Mouse (Mus musculus): Measurements from ENCODE around the gene Cdkn1b. TPM values are rescaled to one million over a fixed set of nuclear protein-coding genes. Genes with fewer than 3 reads are reported as not detected.

Cdkn1b gene
- 11.4 and 15.1 TPM in 2 replicates for polyA plus RNA-seq (2012; rRNA removed)

DNA sequence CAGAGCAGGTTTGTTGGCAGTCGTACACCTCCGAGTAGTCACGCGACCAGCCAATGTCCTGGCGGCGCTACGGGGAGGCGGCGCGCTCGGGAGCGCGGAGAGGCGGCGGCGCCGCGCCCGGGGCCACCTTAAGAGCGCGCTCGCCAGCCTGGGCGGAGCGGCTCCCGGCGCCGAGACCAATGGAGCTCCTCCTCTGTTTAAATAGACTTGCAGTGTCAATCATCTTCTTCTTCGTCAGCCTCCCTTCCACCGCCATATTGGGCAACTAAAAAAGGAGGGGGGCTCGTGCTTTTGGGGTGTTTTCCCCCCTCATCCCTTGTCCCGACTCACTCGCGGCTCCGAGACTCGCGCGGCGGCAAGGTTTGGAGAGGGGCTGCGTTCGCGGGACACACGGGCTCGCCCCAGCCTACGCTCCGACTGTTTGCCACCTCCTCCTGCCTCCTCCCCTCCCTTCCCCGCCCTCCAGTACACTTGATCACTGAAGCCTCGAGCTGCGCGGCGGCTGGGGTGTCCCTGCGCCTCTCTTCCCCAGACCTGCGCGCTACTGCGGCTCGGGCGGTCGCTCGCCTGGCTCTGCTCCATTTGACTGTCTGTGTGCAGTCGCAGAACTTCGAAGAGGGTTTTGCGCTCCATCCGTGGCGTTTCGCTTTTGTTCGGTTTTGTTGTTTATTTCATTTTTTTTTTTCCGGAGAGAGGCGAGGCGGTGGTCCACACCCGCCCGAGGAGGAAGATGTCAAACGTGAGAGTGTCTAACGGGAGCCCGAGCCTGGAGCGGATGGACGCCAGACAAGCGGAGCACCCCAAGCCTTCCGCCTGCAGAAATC is at the start of gene Cdkn1b:
Gene Cdkn1b, plus strand, starts transcription at position 212 of the 824 bp plus-strand sequence.

DNA sequence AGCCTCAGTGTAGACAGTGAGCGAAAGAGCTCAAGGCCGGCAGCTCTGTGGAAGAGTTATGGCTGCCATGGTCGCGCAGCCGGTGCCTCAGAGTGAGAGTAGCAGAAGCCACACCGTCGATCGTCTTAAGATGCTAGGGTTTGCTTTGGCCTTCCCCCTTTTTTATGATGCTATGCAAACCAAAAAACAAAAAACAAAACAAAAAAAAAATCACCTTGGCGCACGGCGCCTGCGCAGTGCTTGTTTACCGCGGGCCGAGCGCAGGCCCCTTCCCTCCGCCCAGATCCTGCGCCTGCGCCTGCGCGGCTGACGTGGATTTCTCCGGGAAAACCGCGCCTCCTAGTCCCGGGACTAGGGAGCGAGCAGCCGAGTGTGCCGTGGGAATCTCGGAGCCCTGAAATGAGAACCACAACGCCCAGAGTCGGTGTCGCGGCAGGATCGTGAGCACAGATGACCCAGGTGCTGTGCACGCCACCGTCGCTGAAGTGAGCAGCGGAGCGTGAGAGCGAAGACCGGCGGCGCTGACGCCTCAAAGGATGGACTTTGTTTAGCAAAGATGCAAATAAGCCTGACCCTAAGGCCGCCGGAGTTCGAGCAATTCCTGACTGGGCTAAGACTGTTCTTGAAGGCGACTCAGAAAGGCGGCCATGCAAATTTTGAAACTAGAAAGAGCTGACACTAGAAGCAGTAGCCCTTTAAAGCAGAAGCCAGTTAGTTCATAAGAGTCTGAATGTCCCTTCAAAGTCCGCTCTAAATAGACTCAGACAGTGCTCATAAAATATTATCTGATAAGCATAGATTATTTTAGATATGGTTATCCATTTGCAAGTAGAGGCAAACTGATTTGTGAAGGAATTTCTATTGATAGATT is 21.9 kb upstream of the Cdkn1b start, which contains the start of gene Gpr19:
Gene Gpr19, minus strand, starts transcription at position 484 of the 871 bp plus-strand sequence.

Other genes starting within 250 kb of the Cdkn1b start
- gene Dusp16, start 127.8 kb upstream of the Cdkn1b start, polyA plus RNA-seq (2012; rRNA removed): 4.1 and 4.4 TPM in 2 replicates
- 3.3 TPM in 2 replicates for gene Crebl2, start 90.2 kb upstream of the Cdkn1b start, polyA plus RNA-seq (2012; rRNA removed)
- 4.2 and 4.3 TPM in 2 replicates for gene Gpr19, start 21.8 kb upstream of the Cdkn1b start, polyA plus RNA-seq (2012; rRNA removed)
- 0.83 and 1.1 TPM in 2 replicates for gene Apold1, start 61.3 kb downstream of the Cdkn1b start, polyA plus RNA-seq (2012; rRNA removed)
- 49.0 and 50.8 TPM in 2 replicates for gene Ddx47, start 91.2 kb downstream of the Cdkn1b start, polyA plus RNA-seq (2012; rRNA removed)
- gene Gprc5a, start 145.2 kb downstream of the Cdkn1b start, polyA plus RNA-seq (2012; rRNA removed): 0.10 TPM in 2 replicates
- gene Gprc5d, start 197.9 kb downstream of the Cdkn1b start, polyA plus RNA-seq (2012; rRNA removed): 0.14 and 0.21 TPM in 2 replicates